Mouse (Mus musculus) ES-E14 (cell line): ENCODE data around the gene Smndc1.

Source experiments
- CHD2 ChIP-seq: IDR thresholded peaks from 2 replicates; pipeline ENCODE4 v1.6.1; 2014; ENCODE audit warnings: mild to moderate bottlenecking, low read depth, low read length, inconsistent platforms
- HCFC1 ChIP-seq: IDR thresholded peaks from 2 replicates; pipeline ENCODE4 v1.6.1; 2012; ENCODE audit warnings: low read length, inconsistent platforms, borderline replicate concordance; ENCODE audit not compliant: insufficient read depth
- MAFK ChIP-seq: IDR thresholded peaks from 2 replicates; pipeline ENCODE4 v1.6.1; 2014; ENCODE audit warnings: mild to moderate bottlenecking, low read depth, low read length, inconsistent platforms; ENCODE audit not compliant: insufficient read depth
- ZC3H11A ChIP-seq: IDR thresholded peaks from 2 replicates; pipeline ENCODE4 v1.6.1; 2012; ENCODE audit warnings: low read depth, mild to moderate bottlenecking, inconsistent platforms, low read length, borderline replicate concordance
- ZNF384 ChIP-seq: IDR thresholded peaks from 2 replicates; pipeline ENCODE4 v1.6.1; 2012; ENCODE audit warnings: low read depth, low read length, inconsistent platforms

GRCm38 (mm10) chr19:53375816-53376215 is 14.6 kb downstream of the Smndc1 start:
- no peak for TF ChIP-seq ZNF384
- TF ChIP-seq CHD2: no peak
- no peak for TF ChIP-seq ZC3H11A
- TF ChIP-seq MAFK: no peak
- TF ChIP-seq HCFC1: no peak
